Mouse (Mus musculus) frontal cortex, postnatal 36 days (tissue): Measurements from ENCODE around the gene Sdccag8.

ENCODE experiments used
- DNase-seq, 2 experiments: peaks; one replicate each; pipeline ENCODE4 v3.0.0; 2022; ENCODE audit warnings: low spot score in 2 of 2

Gene Sdccag8

GRCm38 (mm10) chr1:177011688-177012087 is 197.2 kb downstream of the Sdccag8 start:
- DNase-seq, result no peak

- no peak for DNase-seq
Observed at GRCm38 (mm10) chr1:177012774-177013173, 198.3 kb downstream of the Sdccag8 start.

- DNase-seq, result no peak
Observed at GRCm38 (mm10) chr1:177013313-177013712, 198.9 kb downstream of the Sdccag8 start.

- DNase-seq, result no peak
Observed at GRCm38 (mm10) chr1:177013776-177014175, 199.3 kb downstream of the Sdccag8 start.

- peak in 1 of 2 experiments; percentile 45 for DNase-seq
Observed at GRCm38 (mm10) chr1:177014346-177014745, 199.9 kb downstream of the Sdccag8 start.

GRCm38 (mm10) chr1:177014921-177015439 is 200.5 kb downstream of the Sdccag8 start:
- no peak for DNase-seq

- DNase-seq, result no peak
Observed at GRCm38 (mm10) chr1:177015917-177016316, 201.5 kb downstream of the Sdccag8 start.

GRCm38 (mm10) chr1:177016729-177017128 is 202.3 kb downstream of the Sdccag8 start:
- DNase-seq, result no peak

GRCm38 (mm10) chr1:177018750-177019149 is 204.3 kb downstream of the Sdccag8 start:
- no peak for DNase-seq

- DNase-seq, result no peak
Observed at GRCm38 (mm10) chr1:177019668-177020067, 205.2 kb downstream of the Sdccag8 start.

- no peak for DNase-seq
Observed at GRCm38 (mm10) chr1:177022751-177023150, 208.3 kb downstream of the Sdccag8 start.

GRCm38 (mm10) chr1:177027706-177028105 is 213.2 kb downstream of the Sdccag8 start:
- peak in 1 of 2 experiments; percentile 51 for DNase-seq

- DNase-seq, result no peak
Observed at GRCm38 (mm10) chr1:177029032-177029431, 214.6 kb downstream of the Sdccag8 start.

- no peak for DNase-seq
Observed at GRCm38 (mm10) chr1:177030669-177031068, 216.2 kb downstream of the Sdccag8 start.

- DNase-seq, result no peak
Observed at GRCm38 (mm10) chr1:177031196-177031595, 216.7 kb downstream of the Sdccag8 start.

- DNase-seq, result no peak
Observed at GRCm38 (mm10) chr1:177032233-177032632, 217.8 kb downstream of the Sdccag8 start.

- no peak for DNase-seq
Observed at GRCm38 (mm10) chr1:177035460-177035859, 221.0 kb downstream of the Sdccag8 start.

- DNase-seq, result no peak
Observed at GRCm38 (mm10) chr1:177038383-177038782, 223.9 kb downstream of the Sdccag8 start.

- no peak for DNase-seq
Observed at GRCm38 (mm10) chr1:177039093-177039674, 224.7 kb downstream of the Sdccag8 start.

GRCm38 (mm10) chr1:177040058-177040457 is 225.6 kb downstream of the Sdccag8 start:
- no peak for DNase-seq

GRCm38 (mm10) chr1:177045885-177046284 is 231.4 kb downstream of the Sdccag8 start:
- no peak for DNase-seq

- no peak for DNase-seq
Observed at GRCm38 (mm10) chr1:177046963-177047362, 232.5 kb downstream of the Sdccag8 start.

GRCm38 (mm10) chr1:177048773-177049172 is 234.3 kb downstream of the Sdccag8 start:
- DNase-seq, result no peak
